Mouse (Mus musculus) heart, adult 2 months (tissue): ENCODE data around the gene Insl3.

Source experiments
- EP300 ChIP-seq: fragments of 200-500 bp; IDR thresholded peaks from 2 replicates; pipeline ENCODE4 v1.6.1; 2011; ENCODE audit warnings: low read depth, low read length, control low read depth; ENCODE audit not compliant: insufficient read depth
- POLR2A ChIP-seq: fragments of 200-500 bp; IDR thresholded peaks from 2 replicates; pipeline ENCODE4 v1.6.1; 2011; ENCODE audit warnings: mild to moderate bottlenecking, low read depth, low read length, control low read depth; ENCODE audit not compliant: insufficient read depth

DNA sequence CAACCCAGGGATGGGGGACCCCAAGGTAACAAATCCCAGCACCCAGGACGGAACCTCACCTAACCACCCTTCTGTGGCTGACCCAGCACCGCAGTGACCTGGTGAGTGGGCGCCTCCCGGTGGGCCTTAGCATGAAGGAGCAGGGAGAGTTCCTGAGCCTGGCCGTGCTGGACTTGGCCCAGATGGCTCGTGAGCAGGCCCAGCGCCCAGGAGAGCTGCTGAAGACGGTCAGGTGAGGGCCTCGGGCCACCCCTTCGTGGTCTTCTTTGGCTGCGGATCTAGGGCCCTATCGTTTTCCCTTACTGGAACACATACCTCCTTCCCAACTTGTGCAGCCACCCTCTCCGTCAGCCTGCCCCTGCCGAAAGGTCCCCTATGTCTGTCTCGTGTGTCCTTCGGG, 9.9 kb upstream of the Insl3 start:
- TF ChIP-seq POLR2A: no peak
- TF ChIP-seq EP300: no peak
